Mouse (Mus musculus) layer of hippocampus, adult 2 months (tissue): Measurements from ENCODE around the gene H2al1g. TPM values are rescaled to one million over a fixed set of nuclear protein-coding genes. Genes with fewer than 3 reads are reported as not detected.

ENCODE experiments used
- DNase-seq, 2 experiments: peaks; one replicate each; pipeline ENCODE4 v3.0.0; 2022; ENCODE audit warnings: low spot score in 2 of 2
- H3K27ac ChIP-seq: fragments of 200-600 bp; 2 replicates; pipeline ENCODE4 v1.8.1; 2022
- H3K4me3 ChIP-seq: fragments of 200-600 bp; 2 replicates; pipeline ENCODE4 v1.8.1; 2022; ENCODE audit warnings: mild to moderate bottlenecking
- CTCF ChIP-seq: fragments of 200-600 bp; conservative IDR thresholded peaks from 2 replicates; pipeline ENCODE4 v1.8.1; 2022; ENCODE audit warnings: antibody characterized with exemption, mild to moderate bottlenecking, moderate library complexity
- total RNA-seq, 2 experiments: library from RNA; stranded (reverse); gene quantifications; 2 replicates each; pipeline ENCODE4 v1.2.3; 2021

Gene H2al1g
- total RNA-seq, 2 experiments from 2014 or later: not detected

DNA sequence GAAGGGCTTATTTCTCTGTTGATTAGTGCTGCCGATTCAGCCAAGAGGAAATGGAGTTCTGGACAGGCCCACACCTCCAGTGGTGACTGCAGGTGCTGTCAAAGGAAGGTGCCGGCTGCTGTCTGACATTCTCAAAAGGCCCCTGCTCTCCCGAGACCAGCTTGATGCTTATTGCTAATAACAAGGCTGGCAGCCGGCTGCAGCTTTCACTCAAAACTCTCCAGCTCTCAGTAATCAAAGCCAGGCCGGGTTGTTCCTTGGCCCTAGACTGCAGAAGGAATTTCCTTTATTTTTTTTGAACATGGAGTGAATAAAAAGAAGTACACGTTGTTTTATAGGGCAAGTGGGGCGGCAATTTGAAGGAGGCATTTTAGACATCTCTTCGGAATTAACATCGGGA, 27.7 kb downstream of the H2al1g start:
- TF ChIP-seq CTCF: no peak
- peak in 1 of 2 experiments; percentile 8 for DNase-seq
- Histone ChIP-seq H3K4me3 (no peak overlapping the region), H3K27ac (peak overlapping the region; percentile 72)

DNA sequence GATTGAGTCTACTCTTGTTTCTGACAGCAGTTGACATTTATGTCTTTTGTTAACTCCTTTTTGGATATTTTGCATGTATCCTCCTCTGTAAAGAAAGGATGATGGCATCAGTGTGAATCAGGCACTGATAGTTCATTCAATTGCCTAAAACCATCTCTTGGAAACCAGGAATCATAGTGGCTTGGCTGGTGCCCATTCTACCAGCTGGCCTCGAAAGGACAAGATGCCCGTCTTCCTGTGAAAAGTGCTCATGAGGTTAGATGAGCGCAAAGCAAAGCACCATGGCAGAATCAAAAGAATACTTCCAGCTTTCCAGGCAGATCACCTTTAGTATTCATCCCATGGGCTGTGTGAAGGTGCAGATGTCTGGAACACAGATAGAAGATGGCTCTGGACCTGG, 28.7 kb downstream of the H2al1g start:
- H3K4me3 ChIP-seq: no peak overlapping the region
- DNase-seq: no peak
- TF ChIP-seq CTCF: no peak
- peak overlapping the region; percentile 43; the same call in 1 of the 2 replicates for H3K27ac ChIP-seq

DNA sequence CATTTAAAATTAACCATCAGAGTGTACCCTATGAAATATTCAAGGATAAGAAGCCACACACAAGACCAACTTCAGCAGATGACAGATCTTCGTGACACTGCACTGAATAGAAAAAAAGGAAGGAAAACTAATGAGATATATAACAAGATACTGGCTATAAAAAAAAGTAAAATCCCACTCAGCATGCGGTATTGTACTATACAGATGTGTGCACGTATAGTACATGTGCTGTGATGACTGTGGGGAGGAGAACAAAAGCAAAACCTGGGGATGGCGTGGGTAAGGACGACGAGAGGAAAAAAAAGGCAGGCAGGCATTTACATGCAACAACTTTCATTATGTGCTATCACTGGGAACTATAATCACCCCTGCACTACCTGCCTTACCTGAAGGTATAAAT, 42.8 kb downstream of the H2al1g start:
- Histone ChIP-seq H3K27ac (no peak overlapping the region), H3K4me3 (no peak overlapping the region)
- TF ChIP-seq CTCF: no peak
- DNase-seq: no peak

DNA sequence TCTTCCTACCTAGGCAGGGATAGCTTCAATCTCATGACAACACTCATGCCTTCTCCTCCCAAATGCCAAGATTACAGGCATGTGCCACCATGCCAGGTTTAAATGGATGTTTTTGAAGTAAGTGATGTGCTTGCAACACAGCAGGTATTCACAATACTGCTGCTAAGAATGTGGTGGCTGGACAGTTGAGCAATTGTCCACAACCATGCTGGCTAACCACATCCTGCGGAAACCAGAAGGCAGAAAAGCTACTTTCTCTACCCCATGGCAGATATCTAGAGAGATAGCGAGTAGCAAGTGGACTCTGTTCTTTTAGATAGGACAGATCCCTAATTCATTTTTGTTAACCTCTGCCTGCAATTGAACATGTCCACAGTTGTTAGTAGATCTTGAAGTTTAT, 43.2 kb downstream of the H2al1g start:
- no peak for TF ChIP-seq CTCF
- DNase-seq: no peak
- H3K27ac ChIP-seq: no peak overlapping the region
- H3K4me3 ChIP-seq: no peak overlapping the region

DNA sequence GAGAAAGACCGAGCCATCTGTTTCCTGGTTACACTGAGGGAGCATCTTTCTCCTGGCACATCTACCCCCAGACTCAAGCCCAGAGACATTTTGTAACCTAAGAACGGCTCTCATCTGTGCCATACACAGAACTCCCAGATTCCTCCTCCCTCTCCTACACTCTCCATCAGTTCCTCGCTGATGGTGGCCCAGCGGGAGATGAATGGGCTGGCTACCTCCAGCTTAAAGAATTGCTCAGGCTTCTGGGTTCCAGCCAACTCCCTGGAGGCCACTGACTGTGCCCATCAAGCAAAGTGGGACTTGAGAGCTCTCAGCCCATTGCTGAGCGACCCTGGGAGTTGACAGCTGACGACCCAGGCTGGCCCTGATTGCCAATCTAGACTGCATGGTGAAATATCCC, 45.8 kb downstream of the H2al1g start:
- no peak for TF ChIP-seq CTCF
- Histone ChIP-seq H3K27ac (no peak overlapping the region), H3K4me3 (no peak overlapping the region)
- DNase-seq: no peak

DNA sequence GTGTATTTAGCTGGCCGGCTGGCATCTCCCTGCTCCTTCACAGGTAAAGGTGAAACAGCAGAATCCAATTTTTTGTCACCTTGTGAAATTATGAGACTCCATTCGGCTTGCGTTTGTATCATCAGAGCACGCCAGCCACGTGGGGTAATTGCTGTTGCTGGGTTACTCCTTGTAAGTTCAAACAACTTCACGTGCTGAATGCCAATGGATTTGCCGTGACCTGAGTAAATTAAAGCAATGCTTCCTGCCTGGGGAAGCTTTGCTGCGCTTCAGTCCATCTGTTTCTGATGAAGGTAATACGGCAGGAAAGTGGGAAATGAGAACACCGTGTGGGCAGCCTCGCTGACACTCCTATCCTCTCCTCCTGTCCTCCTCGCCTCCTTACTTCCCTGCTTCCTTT, 47.1 kb downstream of the H2al1g start:
- no peak for TF ChIP-seq CTCF
- DNase-seq: no peak
- no peak overlapping the region for H3K4me3 ChIP-seq
- no peak overlapping the region for H3K27ac ChIP-seq

Other genes with a start within 250 kb of the H2al1g start
- gene H2al1a, start 19.0 kb upstream of the H2al1g start, total RNA-seq: not detected
- not detected for gene H2al1b, start 15.8 kb upstream of the H2al1g start, total RNA-seq
- not detected for gene H2al1c, start 12.6 kb upstream of the H2al1g start, total RNA-seq
- not detected for gene H2al1d, start 9.4 kb upstream of the H2al1g start, total RNA-seq
- not detected for gene H2al1e, start 6.3 kb upstream of the H2al1g start, total RNA-seq
- gene H2al1f, start 3.1 kb upstream of the H2al1g start, total RNA-seq: not detected
- not detected for gene H2al1h, start 3.2 kb downstream of the H2al1g start, total RNA-seq
- not detected for gene H2al1i, start 6.4 kb downstream of the H2al1g start, total RNA-seq
- gene H2al1j, start 9.6 kb downstream of the H2al1g start, total RNA-seq: not detected